Mouse (Mus musculus): ENCODE data around the gene Sytl2.

DNA sequence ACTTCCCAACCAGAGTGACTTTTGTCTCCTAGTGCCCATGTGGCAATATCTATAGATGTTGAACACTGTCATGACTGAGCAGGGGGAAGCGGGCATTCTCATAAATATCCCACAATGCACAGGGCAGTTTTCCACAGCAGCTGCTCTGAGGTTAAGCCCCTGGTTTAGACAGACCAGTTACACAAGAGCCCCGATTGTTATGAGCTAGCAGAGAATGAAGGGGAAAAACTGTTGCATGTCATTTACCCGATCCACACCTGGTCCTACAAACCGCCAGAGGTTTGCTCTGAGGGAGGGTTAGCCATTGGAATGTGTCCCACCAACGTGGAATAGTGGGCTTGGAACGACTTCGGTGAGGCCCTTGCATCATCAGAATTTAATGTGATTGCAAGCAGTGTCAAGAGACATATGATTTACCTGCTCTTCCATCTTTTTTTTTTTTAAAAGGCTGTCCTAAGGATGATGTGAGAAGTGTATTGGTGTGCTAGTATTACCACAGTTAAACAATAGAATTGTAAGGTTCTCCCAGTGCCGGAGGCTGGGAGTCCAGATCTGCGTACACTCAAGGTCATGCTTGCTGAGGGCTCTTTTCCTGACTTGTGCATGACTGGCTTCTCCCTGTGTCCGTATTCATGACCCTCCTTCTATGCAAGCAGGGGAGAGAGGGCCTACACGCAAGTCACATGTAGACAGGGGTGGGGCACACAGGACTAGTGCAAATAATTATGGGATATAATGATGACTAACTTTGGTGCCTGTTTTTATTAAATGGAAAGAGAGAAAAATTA, 20.1 kb upstream of the Sytl2 start:
- TF ChIP-seq CHD2 (IDR thresholded peaks at IDR 0.05; ENCODE audit: low read depth, low read length) (no peak), HCFC1 (IDR thresholded peaks at IDR 0.05; ENCODE audit: borderline replicate concordance, insufficient read depth, low read length) (no peak)

Data from ES-E14 (cell line).